Mouse (Mus musculus): ENCODE results near the gene Wdr20.

DNA sequence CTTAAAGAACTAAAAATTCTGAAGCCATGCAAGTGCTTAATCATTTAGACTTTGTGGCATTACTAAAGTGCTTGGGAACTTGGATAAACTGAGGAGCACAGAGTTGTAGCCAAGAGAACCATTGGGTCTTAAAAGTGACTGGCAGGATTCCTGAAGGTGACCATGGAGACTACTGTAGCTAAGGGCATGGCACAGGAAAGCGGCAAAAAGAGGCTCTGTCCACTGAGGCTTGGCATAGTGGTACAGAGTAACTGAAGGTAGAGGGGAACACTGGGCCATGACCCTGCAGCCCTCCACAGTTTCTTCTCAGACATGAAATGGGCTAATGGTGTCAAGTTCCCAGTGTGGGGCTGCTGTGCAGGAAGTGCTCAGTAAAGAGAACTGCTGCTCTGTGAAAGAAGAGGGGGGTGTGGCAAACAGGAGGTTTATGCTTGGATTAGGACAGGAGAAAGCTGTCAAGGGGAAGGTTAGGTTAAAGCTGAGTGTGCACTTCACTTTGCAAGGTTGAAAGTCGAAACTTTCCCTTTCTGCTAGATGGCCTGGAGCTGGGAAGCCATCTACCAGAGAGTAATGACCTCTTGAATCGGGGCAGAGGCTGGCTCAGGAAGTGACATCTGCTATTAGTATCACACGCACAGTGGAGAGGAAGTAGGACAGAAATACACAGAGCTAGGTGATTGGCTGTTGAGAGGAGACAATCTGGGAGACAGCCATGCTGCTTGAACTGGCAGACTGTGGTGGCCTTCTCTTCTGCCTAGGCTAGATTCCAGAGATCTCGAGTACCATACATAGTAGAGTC is 38.1 kb downstream of the Wdr20 start:
- no peak for TF ChIP-seq CTCF (IDR thresholded peaks at IDR 0.05; ENCODE audit: extremely low read depth, insufficient read length, insufficient replicate concordance, low read depth, low read length)
- TF ChIP-seq POLR2A (IDR thresholded peaks at IDR 0.05; ENCODE audit: low read depth, low read length): no peak
